Comparison of ENCODE assay signal across 17 mouse cellular contexts in the genomic region with DNA sequence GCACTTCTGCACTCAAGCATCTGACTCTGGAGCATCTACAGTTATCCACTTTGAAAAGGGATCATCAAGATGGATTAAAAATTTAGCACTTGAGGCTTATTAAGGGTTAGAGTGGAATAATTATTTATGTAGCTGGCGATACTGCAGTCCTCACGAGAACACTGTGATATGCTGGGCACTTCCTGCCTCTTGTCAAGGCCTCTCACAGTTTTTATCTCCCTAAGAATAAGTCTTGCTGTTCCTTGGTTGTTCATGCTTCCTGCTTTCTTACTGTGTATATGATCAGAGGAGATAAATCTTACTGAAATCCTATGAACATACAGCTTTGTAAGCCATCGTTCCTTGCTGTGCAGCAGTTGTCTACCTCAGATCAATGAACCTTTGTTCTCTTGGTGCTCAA.
DNase-seq lines count a peak whose midpoint lies in the region; ATAC-seq and TF ChIP-seq lines count a peak whose summit lies in the region.
"Had no signal": no experiment of that assay in that cellular context is flagged by ENCODE, and none has a peak within 500 bp of the region (broad histone marks: within the 10 kb centered on the region; RNA-seq: fewer than 3 reads in every experiment).

No protein-coding gene starts in this region.

- no peak for TF ChIP-seq EP300 in CH12.LX (IDR thresholded peaks at IDR 0.05; ENCODE audit: low read length)

- no peak for TF ChIP-seq RAD21 in CH12.LX (IDR thresholded peaks at IDR 0.05; ENCODE audit: low read depth, low read length)

- H3K9me3 ChIP-seq in intestine, embryonic 16.5 days (ENCODE audit: control insufficient read depth, low read length) = no peaks in the 10 kb centered on the region
- no peaks in the 10 kb centered on the region for H3K9me3 ChIP-seq in intestine, postnatal 0 days (ENCODE audit: control insufficient read depth)
- H3K9me3 ChIP-seq in CH12.LX (replicated peaks; ENCODE audit: low read length) = no peaks in the 10 kb centered on the region
- no peaks in the 10 kb centered on the region for H3K9me3 ChIP-seq in hindbrain, embryonic 12.5 days (replicated peaks)
- H3K9me3 ChIP-seq: forebrain, embryonic 10.5 days; hindbrain, embryonic 15.5 days; midbrain, embryonic 10.5 days; neural tube, embryonic 13.5 days had no signal

- H3K27me3 ChIP-seq in intestine, embryonic 16.5 days (replicated peaks; ENCODE audit: control insufficient read depth, insufficient read depth, low read length) = no peaks in the 10 kb centered on the region
- H3K27me3 ChIP-seq in intestine, postnatal 0 days (replicated peaks; ENCODE audit: control insufficient read depth, insufficient read depth, low read length) = no peaks in the 10 kb centered on the region
- no peaks in the 10 kb centered on the region for H3K27me3 ChIP-seq in CH12.LX (replicated peaks)
- H3K27me3 ChIP-seq in hindbrain, embryonic 12.5 days = no peaks in the 10 kb centered on the region
- H3K27me3 ChIP-seq: hindbrain, embryonic 15.5 days; neural tube, embryonic 13.5 days had no signal

- in situ Hi-C loops in CH12.LX (cut with MboI; ENCODE audit: low pct_ligation_motif_present, low pct_unique_long_range_greater_than_20kb, low sequenced_read_pairs) = loop anchor here (10.0 kb wide), 1 partner anchor 60 kb away; no protein-coding TSS in a partner anchor

- no peak for TF ChIP-seq POLR2A in CH12.LX (IDR thresholded peaks at IDR 0.05; ENCODE audit: low read depth, low read length)
- TF ChIP-seq POLR2A in cortical plate, adult 2 months (IDR thresholded peaks at IDR 0.05; ENCODE audit: extremely low read depth, insufficient read depth, low read length) = no peak

- WGBS in intestine, embryonic 16.5 days = 33% methylated on average over 3 of the region's 3 CpGs
- 17% methylated on average over 3 of the region's 3 CpGs for WGBS in intestine, postnatal 0 days
- WGBS in hindbrain, embryonic 12.5 days = 55% methylated on average over 3 of the region's 3 CpGs

- peaks cover 17% of the 10 kb centered on the region for H3K4me1 ChIP-seq in intestine, embryonic 16.5 days (ENCODE audit: control insufficient read depth, insufficient read depth, low read length)
- peaks cover 8% of the 10 kb centered on the region; the same call in 1 of the 2 replicates for H3K4me1 ChIP-seq in intestine, postnatal 0 days (replicated peaks; ENCODE audit: control insufficient read depth, insufficient read depth, low read length)
- H3K4me1 ChIP-seq in CH12.LX (ENCODE audit: control insufficient read depth in 1 of 2, insufficient read depth in 2 of 2) = peaks cover 5 to 80% of the 10 kb centered on the region in 2 experiments; a peak in 3 of 4 replicates
- H3K4me1 ChIP-seq in cortical plate, adult 2 months (ENCODE audit: control insufficient read depth, insufficient read depth, low read length) = peaks cover 2% of the 10 kb centered on the region; the same call in 1 of the 2 replicates
- H3K4me1 ChIP-seq in hindbrain, embryonic 12.5 days = peaks cover 9% of the 10 kb centered on the region; the same call in 1 of the 2 replicates

- 0 out of 2 replicates have a peak, but pooled peaks have one; percentile 33 for ATAC-seq in intestine, embryonic 16.5 days
- no peak for ATAC-seq in intestine, postnatal 0 days
- no peak for ATAC-seq in hindbrain, embryonic 12.5 days (ENCODE audit: low FRiP score)

- dilution Hi-C loops in CH12.LX (cut with MboI; ENCODE audit: extremely low pct_ligation_motif_present, extremely low pct_unique_long_range_greater_than_20kb, low sequenced_read_pairs) = no loop called here

- TF ChIP-seq CTCF in intestine, postnatal 0 days (IDR thresholded peaks at IDR 0.05; ENCODE audit: low read depth) = no peak
- no peak for TF ChIP-seq CTCF in CH12.LX (conservative IDR thresholded peaks at IDR 0.05 in 1 of 2, IDR thresholded peaks at IDR 0.05 in 1 of 2; ENCODE audit: low read depth in 2 of 2, low read length in 2 of 2)
- TF ChIP-seq CTCF in cortical plate, adult 2 months (IDR thresholded peaks at IDR 0.05; ENCODE audit: extremely low read depth, insufficient read depth, low read length) = no peak

- H3K9ac ChIP-seq in intestine, embryonic 16.5 days (ENCODE audit: low read depth, low read length) = no peak overlapping the region
- H3K9ac ChIP-seq in intestine, postnatal 0 days (ENCODE audit: low read depth, low read length) = no peak overlapping the region
- peak overlapping the region; percentile 48; the same call in 1 of the 2 replicates for H3K9ac ChIP-seq in CH12.LX (ENCODE audit: insufficient read depth, low read depth)
- no peak overlapping the region for H3K9ac ChIP-seq in hindbrain, embryonic 12.5 days
- H3K9ac ChIP-seq: hindbrain, embryonic 15.5 days; neural tube, embryonic 13.5 days had no signal

- H3K79me2 ChIP-seq in CH12.LX (replicated peaks; ENCODE audit: control insufficient read depth, extremely low read depth, insufficient read depth, poor library complexity, severe bottlenecking) = peaks cover 58% of the 10 kb centered on the region

- DNase-seq in 416B (ENCODE audit: low read depth) (peak; percentile 46), CH12.LX (ENCODE audit: extremely low read depth) (no peak)
- no peak for DNase-seq in adrenal gland, postnatal 14 days
- DNase-seq: adrenal gland, postnatal 10 days; cerebellum, adult 9-10 months; kidney, adult 18-20 months; kidney, postnatal 14 days; layer of hippocampus, adult 9-11 months had no signal

- no peaks in the 10 kb centered on the region for H3K36me3 ChIP-seq in intestine, embryonic 16.5 days (ENCODE audit: control insufficient read depth, insufficient read depth, low read length)
- H3K36me3 ChIP-seq in intestine, postnatal 0 days (ENCODE audit: control insufficient read depth, insufficient read depth) = no peaks in the 10 kb centered on the region
- peaks cover 3 to 13% of the 10 kb centered on the region in 2 experiments for H3K36me3 ChIP-seq in CH12.LX (replicated peaks in 1 of 2; ENCODE audit: control insufficient read depth in 1 of 2, insufficient read depth in 1 of 2, low read length in 1 of 2)
- H3K36me3 ChIP-seq in hindbrain, embryonic 12.5 days = no peaks in the 10 kb centered on the region
- H3K36me3 ChIP-seq: forebrain, embryonic 10.5 days; hindbrain, embryonic 15.5 days; midbrain, embryonic 10.5 days; neural tube, embryonic 13.5 days had no signal

- H3K4me2 ChIP-seq in intestine, embryonic 16.5 days (ENCODE audit: low read depth, low read length) = no peak overlapping the region
- H3K4me2 ChIP-seq in intestine, postnatal 0 days (replicated peaks; ENCODE audit: low read depth) = no peak overlapping the region
- H3K4me2 ChIP-seq in CH12.LX (ENCODE audit: insufficient read depth, low read depth, poor library complexity, severe bottlenecking) = no peak overlapping the region
- no peak overlapping the region for H3K4me2 ChIP-seq in hindbrain, embryonic 12.5 days (replicated peaks)
- H3K4me2 ChIP-seq: hindbrain, embryonic 15.5 days; neural tube, embryonic 13.5 days had no signal

- H3K4me3 ChIP-seq in intestine, embryonic 16.5 days (ENCODE audit: low read length) = no peak overlapping the region
- H3K4me3 ChIP-seq in intestine, postnatal 0 days (ENCODE audit: low read depth, low read length) = no peak overlapping the region
- H3K4me3 ChIP-seq in CH12.LX (replicated peaks in 1 of 3; ENCODE audit: low read depth in 2 of 3, low read length in 2 of 3, poor library complexity in 1 of 3) = no peak overlapping the region
- no peak overlapping the region for H3K4me3 ChIP-seq in cortical plate, adult 2 months (ENCODE audit: insufficient read depth, low read length)
- H3K4me3 ChIP-seq in hindbrain, embryonic 12.5 days = no peak overlapping the region
- H3K4me3 ChIP-seq: forebrain, embryonic 10.5 days; hindbrain, embryonic 15.5 days; midbrain, embryonic 10.5 days; neural tube, embryonic 13.5 days had no signal

- H3K27ac ChIP-seq in intestine, embryonic 16.5 days (ENCODE audit: low read length) = no peak overlapping the region
- H3K27ac ChIP-seq in intestine, postnatal 0 days (ENCODE audit: low read depth, low read length) = no peak overlapping the region
- H3K27ac ChIP-seq in CH12.LX (ENCODE audit: insufficient read depth, low read depth) = peak overlapping the region; percentile 43
- 0 out of 2 replicates have a peak overlapping the region, but pooled peaks have one; percentile 29 for H3K27ac ChIP-seq in cortical plate, adult 2 months (ENCODE audit: insufficient read depth, low read length)
- H3K27ac ChIP-seq in hindbrain, embryonic 12.5 days = no peak overlapping the region
- H3K27ac ChIP-seq: forebrain, embryonic 10.5 days; hindbrain, embryonic 15.5 days; midbrain, embryonic 10.5 days; neural tube, embryonic 13.5 days; stomach, postnatal 0 days had no signal

TF ChIP-seq in CH12.LX, 34 proteins besides CTCF, POLR2A, EP300 and RAD21:
- TF ChIP-seq UBTF (IDR thresholded peaks at IDR 0.05; ENCODE audit: low read depth, low read length) (no peak), NRF1 (IDR thresholded peaks at IDR 0.05; ENCODE audit: low read depth, low read length) (no peak), MEF2A (IDR thresholded peaks at IDR 0.05; ENCODE audit: borderline replicate concordance, low read depth, low read length) (no peak), MAX (IDR thresholded peaks at IDR 0.05; ENCODE audit: low read length) (no peak), CHD1 (IDR thresholded peaks at IDR 0.05; ENCODE audit: low read depth, low read length) (no peak), JUN (IDR thresholded peaks at IDR 0.05; ENCODE audit: insufficient read depth, low read depth, low read length) (no peak), ZC3H11A (IDR thresholded peaks at IDR 0.05; ENCODE audit: low read depth, low read length) (no peak), TCF12 (IDR thresholded peaks at IDR 0.05; ENCODE audit: low read depth, low read length) (no peak), JUND (conservative IDR thresholded peaks at IDR 0.05; ENCODE audit: low read depth, low read length) (no peak), USF1 (IDR thresholded peaks at IDR 0.05; ENCODE audit: low read depth, low read length) (no peak), ZKSCAN1 (IDR thresholded peaks at IDR 0.05; ENCODE audit: borderline replicate concordance, low read depth, low read length) (no peak), KAT2A (IDR thresholded peaks at IDR 0.05; ENCODE audit: insufficient replicate concordance, low read length) (no peak), E2F4 (IDR thresholded peaks at IDR 0.05; ENCODE audit: insufficient replicate concordance, low read depth, low read length) (no peak), ELF1 (IDR thresholded peaks at IDR 0.05; ENCODE audit: low read depth, low read length) (no peak), POLR2AphosphoS2 (IDR thresholded peaks at IDR 0.05; ENCODE audit: low read depth, low read length) (no peak), TBP (conservative IDR thresholded peaks at IDR 0.05; ENCODE audit: low read depth, low read length) (no peak), PAX5 (IDR thresholded peaks at IDR 0.05; ENCODE audit: low read length) (no peak), IRF4 (IDR thresholded peaks at IDR 0.05; ENCODE audit: low read depth, low read length) (no peak), NELFE (IDR thresholded peaks at IDR 0.05; ENCODE audit: low read depth, low read length) (no peak), USF2 (conservative IDR thresholded peaks at IDR 0.05; ENCODE audit: low read depth, low read length) (no peak)

Comparison
In these comparisons a context has a peak if more than half of its experiments do, and no peak if none do; other contexts are left out.
1. H3K27ac ChIP-seq: peak in CH12.LX (single experiment) and cortical plate, adult 2 months (single experiment); none in intestine, embryonic 16.5 days (single experiment), intestine, postnatal 0 days (single experiment) and hindbrain, embryonic 12.5 days (single experiment).